Mouse (Mus musculus) cerebellum, adult 8-10 months (tissue): ENCODE results near the gene Palld.

ENCODE experiments used
- DNase-seq: peaks from one replicate; pipeline ENCODE4 v3.0.0; 2022

Gene Palld

DNA sequence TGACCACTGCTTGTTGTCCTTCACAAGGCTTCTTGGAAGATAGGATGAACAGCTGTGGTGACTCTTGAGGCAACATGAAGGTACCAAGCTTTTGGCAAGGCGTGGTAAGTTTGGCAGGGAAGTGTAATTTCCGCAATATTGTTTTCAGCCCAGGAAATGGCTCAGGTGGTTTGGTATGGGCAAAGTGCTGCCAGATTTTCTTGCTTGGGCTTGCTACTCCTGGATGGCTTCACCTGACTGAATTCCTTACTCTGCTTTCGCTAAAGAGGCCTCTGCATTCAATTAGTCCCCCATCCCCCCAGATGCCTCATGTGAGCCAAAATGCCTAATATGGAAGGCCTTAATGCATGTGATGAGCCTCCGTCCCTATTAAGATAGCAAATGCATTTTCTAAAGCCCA lies 322.7 kb downstream of the Palld start:
- DNase-seq, result no peak

DNA sequence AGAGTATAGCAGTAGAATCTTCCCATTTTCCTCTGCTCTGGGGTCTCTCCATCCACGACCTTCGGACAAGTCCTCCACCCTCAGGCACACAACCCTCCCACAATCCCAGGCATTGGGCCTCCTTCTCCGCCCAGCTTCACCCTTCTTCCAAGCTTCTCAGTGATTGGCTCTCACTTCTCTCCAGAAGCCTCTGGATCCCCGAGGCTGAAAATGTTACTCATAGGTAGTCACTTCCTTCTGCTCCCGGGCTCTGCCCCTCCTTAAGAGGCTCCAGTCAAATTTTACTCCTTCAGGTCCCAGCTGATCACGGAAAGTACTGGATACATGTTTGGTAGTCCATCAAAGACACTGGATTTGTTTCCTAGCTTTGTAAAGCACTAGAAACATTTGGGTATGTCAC lies 323.7 kb downstream of the Palld start:
- no peak for DNase-seq

DNA sequence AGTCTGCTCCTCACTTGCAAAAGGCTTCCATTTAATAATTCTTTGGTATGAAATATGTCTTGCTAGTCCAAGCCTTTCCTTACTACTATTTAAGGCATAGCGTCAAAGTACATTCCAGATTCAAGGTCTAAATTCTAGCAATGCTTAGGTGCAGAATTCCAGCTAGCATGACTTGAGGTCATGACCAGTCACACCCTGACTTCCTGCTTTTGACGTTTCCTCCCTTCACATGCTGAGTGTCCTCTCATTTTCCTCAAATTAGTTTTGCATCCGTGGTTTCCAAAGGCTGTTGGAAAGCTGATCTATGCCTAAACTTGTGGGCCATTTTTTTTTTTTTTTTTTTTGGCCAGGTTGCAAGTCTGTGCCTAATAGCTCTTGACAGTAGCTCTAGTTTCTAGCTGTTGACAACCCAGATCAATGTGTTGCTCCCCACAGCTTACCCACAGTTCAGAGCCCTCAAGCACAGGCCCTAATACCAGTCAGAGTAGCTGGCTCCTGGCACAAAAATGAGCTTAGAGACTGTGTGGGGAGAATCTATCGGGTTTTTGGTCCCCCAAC lies 327.3 kb downstream of the Palld start:
- DNase-seq, result no peak

DNA sequence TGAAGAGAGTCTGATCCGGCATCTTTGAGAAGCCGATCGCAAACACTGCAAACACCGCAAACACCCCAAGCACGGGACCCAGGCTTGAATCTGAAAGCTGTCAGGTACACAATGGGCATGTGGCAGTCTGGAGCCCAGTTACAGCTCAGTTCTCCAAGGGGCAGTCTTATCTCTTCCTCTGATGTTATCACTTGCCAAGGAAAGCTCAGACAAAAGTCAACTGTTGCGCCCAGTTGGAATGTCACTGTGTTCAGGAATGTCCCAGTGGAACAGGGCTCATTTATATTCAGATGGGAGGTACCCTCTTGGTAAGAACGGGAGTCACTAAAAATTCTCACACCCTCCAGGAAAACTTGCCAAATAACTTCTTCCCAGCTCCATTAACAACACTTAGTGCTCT lies 328.0 kb downstream of the Palld start:
- DNase-seq, result no peak

DNA sequence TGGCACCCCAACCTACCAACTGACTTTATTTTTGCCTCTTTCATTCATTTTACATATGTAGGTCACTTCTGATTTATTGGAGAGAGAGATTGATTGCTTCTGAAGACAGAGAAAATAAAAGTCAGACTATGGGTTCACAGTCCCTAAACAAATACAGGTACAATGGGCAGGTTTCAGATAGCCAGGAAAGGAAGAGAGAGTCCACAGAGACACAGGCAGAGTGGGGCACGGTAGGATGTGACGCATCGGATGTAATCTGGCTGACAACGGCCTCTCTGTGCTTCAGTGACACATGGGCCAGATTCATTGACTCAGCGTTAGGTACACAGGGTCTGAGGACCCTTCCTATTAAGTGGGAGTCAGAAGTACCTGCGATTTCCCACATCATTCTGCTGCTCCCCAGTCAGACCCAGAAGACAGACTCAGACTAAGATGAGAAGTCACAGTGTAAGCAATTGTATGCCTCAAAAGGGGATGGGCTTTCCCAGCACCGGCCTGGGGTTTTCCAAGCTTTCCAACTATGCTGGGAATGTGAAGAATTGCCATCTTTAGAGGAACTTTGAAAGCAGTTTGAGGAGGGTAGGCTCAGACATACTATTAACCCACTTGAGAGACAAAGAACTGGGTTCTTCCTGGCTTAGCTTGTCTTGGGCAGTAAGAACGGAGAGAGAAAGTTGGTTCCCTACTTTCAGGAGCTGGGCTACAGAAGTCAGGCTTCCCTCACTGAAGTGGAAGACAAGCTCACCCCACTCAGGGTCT lies 329.1 kb downstream of the Palld start:
- DNase-seq, result no peak

DNA sequence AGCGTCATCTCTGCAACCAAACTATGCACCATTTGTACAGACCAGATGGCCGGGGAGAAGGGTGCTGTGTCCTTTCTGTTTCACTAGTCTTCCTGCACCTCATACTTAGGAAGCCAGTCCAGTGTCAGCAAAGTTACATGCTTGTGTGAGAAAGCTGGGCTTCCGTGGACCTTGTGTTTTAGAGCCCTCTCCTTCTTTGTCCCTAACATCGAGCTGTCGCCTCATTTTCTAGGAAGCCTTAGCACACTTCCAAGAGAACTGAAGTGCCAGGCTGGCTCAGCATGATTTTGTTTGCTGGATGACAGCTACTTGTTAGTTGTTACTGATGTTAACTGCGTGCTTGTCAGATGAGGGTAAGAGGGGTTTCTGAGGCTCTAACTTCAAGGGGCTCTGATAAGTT lies 329.8 kb downstream of the Palld start:
- DNase-seq, result no peak

DNA sequence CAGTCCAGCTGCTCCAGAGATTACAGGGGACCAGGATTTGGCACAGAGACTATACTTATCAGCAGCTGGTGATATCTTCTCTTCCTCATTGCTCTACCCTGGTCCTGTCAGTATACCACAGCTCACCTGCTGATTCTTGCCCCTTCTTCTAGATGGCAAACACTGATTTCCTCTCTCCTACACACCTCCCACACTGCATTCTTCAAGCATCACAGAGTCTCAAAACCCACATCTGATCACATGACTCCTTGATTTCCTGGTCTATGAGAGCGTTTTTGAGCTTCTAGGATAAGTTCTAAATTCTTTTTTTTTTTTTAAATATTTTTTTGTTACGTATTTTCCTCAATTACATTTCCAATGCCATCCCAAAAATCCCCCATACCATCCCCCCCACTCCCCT lies 331.9 kb downstream of the Palld start:
- DNase-seq, result no peak

DNA sequence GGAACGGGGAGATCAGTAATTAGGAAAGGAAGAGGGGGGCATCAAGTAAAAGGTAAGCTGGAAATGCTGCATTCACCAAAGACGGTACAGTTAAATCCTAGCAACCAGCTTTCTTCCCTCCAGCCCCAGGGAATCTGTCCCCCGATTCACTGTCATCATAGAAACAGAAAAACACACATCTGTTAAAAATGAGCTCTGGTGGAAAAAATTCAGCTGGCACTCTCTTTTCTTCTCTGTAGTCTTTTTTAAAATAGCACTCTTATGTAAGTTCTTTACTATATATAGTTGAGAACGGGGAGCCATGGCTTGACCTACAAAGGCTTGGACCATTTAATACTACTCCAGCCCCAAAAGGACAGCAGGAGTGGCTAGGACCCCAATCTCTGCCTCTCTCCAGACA lies 332.8 kb downstream of the Palld start:
- DNase-seq, result no peak

DNA sequence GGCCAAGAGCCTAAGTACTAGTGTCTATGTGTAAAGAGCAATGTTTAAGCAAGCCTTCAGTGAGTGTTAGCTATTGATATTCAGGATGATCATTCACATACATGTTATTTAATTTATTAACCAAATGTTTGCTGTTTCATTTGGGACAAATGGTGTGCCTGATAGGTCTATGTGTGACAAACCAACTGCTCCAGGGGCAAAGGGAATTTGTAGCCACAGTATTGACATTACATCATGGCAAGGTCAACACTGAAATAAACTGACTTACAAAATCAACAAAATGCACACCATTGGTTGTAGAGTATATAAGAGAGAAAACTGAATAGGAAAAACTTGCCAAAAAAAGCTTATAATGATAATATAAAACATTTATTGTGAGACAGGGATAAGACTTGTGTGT lies 333.3 kb downstream of the Palld start:
- DNase-seq, result no peak

DNA sequence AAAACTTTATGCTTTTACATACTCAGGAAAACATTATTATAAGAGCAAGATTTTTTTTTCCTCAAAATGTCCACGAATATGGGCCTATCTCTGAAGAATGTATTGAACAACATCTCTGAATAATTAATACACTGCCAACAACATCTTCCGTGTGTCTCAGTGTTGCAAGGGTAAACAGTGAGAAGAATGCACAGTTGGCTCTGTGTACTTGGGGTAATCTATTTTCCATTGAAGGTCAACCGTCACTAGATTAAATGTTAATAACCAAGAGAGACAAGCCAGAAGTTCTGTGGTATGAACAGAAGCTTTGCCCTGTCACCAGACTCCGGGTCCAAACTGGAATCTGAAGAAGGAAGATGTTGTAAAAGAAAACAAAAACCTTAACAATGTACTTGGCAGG lies 339.1 kb downstream of the Palld start:
- no peak for DNase-seq

DNA sequence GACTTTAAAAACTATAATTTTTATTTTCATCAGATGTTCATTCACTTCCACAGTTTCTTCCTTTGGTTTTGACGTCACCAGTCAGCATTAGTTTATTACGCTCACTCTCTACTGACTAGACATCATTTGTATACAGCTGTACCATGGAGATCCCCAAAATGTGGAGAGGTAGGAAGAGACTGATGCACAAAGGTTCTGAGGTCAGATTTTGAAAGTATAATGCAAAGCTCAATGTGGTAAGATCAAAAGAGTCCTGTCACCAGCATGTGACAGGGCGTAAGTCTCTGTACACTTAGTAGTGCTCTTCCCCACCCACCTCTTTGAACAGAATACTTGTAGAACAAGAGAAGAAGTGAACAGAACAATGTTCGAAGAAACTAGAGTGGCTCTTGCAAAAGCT lies 339.9 kb downstream of the Palld start:
- DNase-seq, result no peak

DNA sequence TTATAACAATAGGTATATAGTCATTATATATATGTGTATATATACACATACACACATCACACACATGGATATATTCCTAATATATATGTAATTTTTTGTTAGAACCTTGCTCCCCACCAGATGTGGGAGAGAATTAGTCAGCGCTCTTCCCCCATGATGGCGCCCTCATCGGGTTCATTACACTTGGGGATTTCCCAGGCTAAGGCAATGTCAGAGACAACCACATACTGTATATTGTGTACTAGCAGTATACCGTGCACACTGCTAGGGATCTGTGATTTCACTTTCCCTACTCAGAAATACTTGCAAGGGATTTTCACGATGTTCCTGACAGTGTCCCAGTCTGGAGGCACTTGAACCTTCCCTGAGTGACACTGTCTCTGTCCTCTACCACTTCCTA lies 341.3 kb downstream of the Palld start:
- no peak for DNase-seq

DNA sequence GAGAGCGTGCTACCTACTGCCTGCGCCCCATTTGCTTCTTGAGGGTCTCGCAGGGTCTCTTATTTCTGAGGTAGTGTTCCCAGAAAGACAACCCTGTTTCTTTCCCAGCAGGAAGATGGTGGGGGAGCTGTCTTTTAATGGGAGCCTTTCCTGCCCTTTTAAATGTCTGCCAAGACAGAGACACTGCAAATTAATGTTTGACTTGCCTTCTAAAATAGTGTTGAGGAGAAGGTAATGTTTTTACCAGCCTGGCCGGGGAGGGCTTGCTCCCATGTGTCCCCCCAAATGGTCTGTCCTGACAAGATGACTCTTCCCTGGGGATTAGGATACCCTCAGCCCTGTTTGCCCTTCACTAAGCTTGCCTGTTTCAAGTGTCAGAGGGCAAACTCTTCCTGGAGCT lies 342.5 kb downstream of the Palld start:
- DNase-seq, result no peak

DNA sequence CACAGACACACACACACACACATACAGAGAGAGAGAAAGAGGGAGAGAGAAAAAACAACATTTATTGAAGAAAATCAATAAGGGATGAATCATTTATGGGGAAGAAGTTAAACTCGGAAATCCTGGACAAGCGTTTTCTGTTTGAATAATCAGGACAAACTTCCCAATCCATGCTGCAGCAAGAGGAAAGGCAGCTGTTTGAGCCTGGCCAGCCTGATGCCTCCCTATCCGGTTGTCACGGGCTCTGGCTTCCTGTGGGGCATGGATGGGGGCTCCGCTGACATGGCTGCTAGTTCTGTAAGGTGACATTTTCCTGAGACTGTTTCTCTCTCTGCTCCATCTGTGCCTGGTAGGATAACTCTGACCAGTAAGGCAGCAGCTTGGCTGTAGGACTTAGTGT lies 343.0 kb downstream of the Palld start:
- DNase-seq, result no peak

DNA sequence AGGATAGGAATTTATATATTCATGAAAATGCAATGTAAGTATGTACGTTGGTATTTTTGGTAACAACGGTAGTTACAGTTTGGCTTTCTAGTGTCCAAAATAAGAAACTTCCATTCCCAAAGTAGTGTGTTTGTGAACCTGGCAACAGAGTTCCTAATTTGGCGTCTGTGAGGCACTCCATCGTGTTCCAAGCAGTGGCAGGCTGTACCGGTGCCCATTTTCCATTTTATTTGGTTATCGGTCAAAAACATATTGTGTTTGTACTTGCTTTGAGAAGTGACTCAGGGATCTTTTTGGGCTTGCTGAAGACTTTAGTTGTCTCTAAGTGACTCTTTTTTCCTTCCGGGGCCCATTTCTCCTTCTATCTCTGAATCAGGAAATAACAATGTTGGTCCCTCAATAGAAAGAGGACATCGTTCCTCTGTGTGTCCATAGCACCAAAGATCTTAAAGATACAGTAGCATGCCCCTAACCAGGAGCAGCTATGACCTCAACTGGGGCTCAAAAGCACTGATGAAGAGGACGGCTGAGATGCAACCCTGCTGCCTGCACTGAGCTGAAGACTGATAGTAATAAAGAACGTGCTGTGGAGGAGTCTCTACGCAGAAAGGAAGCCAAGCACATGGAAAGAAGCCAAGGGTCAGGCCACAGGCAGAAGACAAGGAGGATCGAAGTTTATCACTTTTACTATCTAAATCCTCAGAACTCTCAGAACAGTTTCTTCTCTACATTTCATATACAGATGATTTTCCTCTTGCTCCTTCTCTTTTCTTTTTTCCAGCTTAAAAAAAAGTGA lies 344.2 kb downstream of the Palld start:
- DNase-seq, result no peak

DNA sequence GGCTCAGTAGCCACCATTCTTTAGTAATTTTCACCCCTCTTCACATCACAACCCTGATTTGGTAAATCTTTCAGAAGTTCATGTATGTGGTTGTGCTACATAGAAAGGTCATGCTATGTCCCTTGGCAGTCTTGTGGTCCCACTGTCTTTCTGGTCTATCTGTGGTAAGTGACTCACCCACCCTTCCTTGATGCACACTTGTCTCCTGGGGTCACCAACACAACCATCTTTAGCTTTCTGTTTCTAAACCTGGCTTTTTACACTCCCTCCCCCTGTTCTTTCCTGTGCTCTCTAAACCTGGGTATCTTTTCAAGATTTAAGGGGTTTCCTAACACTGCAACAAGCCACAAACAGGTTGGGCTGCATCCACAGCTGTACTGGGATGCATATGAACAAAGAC lies 345.5 kb downstream of the Palld start:
- DNase-seq, result no peak

DNA sequence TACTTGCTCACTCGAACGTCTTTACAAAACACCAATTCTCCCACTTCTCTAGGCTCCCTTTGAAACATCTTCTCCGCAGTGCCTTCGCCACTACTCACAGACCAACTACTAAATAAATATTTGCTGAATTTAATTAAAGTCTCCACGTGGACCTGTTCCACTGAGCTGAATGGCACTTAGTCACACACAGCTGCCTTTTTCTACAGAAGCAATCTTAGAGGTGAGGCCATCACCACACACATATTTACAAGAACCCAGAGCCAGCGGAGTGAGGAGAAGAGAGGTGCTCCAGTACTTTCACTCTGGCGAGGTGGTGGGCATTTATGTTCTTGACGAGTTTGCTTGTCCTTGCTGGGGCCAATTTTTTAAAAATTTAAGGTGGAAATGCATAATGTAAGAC lies 346.3 kb downstream of the Palld start:
- DNase-seq, result no peak

DNA sequence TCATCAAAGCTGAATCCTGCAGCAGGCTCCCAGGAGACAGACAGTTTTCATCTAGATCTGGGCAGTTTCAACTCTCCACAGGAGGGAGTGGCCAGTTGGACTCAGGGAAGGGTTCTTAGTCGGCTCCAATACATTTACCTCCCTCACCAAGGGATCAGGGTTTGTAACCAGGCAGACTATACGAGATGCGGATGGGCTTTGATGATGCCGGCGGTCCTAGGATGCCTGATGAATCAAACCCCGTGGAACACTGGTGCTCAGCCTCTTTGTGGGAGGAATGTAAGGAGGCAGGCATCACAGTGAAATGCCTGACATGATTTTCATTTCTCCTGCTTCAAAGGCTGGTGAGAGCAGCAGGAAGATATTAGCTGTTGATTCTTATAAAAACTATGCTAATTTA lies 347.1 kb downstream of the Palld start:
- DNase-seq, result no peak

DNA sequence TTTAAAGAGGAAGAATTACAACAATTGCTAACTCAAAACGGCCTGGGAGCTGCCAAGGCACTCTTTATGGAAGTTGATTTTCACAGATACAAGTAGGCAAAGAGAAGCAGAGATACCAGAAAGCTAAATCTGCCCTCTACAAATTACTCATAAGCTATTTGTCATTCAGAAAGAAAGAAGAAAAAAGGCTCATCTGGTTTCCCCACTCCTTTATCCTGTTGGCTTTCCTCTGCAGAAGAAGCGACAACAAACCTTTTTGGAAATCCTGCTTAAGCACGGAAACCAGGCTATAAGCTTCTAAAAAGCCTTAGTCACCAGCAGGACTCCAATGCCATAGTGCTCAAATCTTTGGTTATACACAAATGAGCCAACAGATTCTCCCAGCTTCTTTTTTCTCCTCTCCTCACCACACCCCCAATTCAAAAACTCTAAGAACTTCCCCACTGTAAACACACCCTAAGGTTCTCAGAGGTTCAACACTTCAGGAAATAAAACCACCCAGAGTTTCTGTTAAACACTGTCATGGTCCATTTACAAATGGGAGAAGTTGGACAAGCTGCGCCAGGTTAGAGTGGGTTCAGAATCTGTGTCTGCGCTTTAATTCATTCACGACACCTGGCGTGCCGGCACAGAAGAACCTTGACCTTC lies 349.6 kb downstream of the Palld start:
- no peak for DNase-seq

DNA sequence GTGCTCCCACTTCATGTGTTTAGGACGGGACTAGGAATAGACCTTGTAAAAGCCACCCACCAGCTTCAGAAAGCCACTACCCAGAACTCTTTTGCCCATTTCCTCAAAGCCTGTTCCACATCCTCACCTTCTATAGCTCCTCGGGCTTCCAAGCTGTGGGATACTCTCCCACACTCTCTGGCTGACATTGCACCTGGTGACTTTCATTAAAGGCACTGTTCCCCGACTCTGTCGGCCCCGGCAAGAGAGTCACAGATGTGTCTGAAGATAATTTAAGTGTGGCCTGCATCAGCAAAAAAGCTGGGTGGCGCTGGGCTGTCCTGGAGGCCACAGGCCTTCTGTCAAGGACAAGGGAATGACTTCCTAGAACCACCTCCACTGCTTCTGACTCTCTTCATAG lies 350.3 kb downstream of the Palld start:
- no peak for DNase-seq

DNA sequence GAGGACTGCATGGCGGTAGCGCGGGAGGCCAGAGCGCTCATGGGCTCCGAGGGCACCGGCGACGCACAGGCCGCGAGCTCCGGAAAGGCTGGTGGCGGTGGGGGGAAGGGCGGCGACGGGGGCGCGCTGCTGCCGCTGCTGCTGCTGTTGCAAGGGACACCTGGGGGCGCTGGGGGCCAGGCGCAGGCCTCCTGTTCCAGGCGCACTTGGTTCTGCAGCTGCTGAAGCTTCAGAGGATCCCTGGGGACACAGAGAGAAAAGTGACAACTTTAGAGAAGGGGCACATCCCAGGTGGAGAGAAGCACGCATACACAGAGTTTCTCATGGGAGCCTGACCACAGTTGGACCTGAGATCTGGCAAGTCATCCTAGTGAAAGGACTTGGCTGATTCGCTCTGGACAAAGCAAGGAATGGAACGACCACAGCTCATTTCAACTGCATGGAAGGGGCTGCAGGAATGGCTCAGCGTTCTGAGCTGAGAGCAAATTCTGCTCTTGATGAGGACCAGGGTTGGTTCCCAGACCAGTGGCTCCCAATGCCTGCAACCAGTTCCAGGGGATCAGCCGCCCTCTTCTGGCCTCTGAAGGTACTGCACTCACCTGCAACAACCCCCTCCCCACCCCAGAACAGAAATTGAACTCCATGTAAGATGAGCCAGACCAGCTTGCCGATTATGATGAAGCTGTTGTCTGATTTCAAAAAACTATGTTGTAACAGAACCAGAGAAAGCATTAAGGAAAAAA lies 352.3 kb downstream of the Palld start:
- DNase-seq, result no peak

DNA sequence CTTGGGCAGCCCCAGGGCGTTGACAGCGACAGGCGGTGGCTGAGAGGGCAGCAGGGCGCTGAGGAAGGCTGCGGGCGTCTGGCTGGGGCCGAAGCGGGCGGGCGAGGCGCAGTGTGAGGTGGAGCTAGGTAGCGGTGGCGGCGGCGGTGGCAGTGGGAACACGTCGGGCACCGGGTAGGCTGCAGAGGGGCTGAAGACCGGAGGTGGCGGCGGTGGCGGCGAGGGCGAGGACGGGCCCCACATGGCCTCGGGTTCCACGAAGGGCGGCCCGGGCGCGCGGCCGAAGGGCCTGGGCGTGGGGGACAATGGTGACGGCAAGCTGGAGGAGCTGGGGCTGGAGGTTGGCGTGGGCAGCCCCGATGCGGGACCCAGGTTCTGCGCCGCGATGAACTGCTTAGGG lies 352.9 kb downstream of the Palld start:
- no peak for DNase-seq

DNA sequence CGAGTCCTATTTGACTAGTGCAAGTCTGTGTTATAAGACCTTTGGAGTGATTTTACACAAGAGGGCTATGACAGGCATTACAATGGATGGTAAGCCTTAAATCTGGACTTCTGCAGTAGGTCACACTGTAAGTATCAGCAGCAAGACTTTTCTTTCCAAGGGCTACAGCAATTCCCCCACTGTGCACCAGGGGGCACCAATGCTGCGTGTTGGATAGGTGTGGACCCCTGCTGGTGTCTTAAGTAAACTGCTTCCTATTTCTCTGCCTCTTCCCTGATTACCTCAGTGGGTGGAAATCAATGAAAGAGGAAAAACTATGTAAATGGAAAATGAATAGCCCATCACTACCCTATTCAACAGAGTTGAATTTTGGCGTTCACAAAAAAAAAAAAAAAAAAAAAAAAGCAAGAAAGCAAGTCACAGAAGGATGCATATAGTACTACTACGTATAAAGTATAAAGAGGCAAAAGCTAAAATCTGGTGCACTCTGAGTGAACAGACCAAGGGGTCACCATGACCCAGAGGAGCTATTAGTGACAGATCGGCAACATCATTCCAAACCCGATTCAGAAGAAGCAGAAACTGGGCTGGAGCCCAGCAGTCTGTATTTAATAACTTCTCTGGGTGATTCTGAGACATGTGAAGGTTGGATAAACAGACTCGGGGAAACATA lies 362.5 kb downstream of the Palld start:
- peak; percentile 52 for DNase-seq
